Mouse (Mus musculus) right cerebral cortex, postnatal 4 days (tissue): ENCODE measurements around the gene Bbs1.
A peak's percentile ranks its signal among the peaks of the same experiment; 100 is the strongest.
"Not testable (repeated sequence)": the region's sequence is repeated elsewhere in the genome, so short reads cannot be mapped to it uniquely, and the experiment has no call there.

Experiments
- DNase-seq: peaks from one replicate; pipeline ENCODE4 v3.0.0-alpha.2; 2022

Bbs1 gene

DNA sequence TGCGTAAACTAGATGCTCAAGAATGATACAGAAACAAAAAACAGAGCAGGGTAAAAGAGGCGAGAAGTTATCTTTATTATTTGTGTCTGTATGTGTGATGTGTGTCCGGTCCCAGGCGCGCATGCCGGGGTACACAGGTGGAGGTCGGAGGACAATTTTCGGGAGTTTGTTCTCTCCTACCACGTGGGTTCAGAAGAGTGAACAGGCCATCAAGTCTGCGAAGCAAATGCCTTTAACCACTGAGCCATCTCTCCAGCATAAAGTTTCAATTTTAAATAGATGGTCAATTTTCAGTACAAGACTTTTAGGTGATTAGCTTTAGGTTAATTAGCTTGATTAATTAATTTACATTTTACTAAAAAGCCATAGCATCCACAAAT, 27.1 kb downstream of the Bbs1 start:
- DNase-seq, result no peak

DNA sequence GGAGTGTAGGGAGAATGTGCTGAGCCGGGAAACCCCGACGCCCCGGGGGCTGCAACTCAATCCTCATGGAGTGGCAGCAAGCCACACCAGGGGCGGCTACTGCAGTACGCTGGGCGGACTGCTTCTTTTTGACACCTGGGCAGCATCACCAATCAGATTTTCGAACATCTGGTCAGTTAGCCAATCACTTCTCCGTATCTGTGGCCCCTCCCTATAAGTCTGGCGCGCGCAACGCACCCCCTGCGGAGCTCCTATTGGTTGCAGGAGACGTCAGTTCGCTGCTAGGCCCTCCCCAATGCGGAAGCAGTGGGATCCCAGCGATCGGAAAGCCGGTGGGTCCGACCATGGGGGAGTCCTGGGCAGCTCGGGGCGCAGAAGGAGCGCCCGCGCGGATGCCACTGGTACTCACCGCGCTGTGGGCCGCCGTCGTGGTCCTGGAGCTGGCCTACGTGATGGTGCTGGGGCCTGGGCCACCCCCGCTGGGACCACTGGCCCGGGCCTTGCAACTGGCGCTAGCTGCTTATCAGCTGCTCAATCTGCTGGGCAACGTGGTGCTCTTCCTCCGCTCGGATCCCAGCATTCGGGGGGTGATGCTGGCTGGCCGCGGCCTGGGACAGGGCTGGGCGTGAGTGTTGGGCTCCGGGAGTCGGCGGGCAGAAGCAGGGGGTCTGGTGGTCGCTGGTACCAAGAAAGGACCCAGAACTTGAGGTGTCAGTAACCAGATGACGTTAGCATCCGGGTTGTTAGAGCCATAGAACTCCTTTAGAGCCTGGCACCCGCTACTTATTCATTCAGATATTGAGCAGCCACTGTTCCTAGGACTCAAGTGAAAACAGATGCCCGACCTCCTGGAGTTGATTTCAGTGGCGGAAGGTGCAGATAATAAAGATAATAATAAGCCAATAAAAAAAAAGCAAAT, 27.8 kb downstream of the Bbs1 start, which contains the start of gene Zdhhc24:
Gene Zdhhc24 (plus strand): TSS at position 264 of the 919 bp plus-strand sequence.
- peak; percentile 96 for DNase-seq

DNA sequence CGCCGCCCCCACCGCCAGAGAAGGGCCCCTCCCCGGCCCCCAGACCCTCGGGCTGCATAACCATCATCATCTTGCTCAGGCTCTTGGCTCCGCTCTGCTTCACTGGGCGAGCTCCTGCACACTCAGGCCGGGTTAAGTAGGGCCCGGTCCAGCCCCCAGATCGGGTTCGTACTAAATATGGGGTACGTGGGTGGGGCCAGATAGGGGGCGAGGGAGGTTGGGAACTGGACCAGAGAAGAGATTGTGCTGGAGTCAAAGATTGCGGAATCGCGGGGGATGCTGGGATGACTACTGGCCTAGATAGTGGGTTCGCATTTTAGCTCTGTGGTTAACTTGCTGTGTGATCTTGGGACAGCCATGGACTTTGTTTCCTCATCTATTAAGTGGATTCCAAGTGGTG, 28.6 kb downstream of the Bbs1 start, which contains the start of gene Actn3:
Gene Actn3 (minus strand): TSS at position 125 of the 400 bp plus-strand sequence.
- no peak for DNase-seq

DNA sequence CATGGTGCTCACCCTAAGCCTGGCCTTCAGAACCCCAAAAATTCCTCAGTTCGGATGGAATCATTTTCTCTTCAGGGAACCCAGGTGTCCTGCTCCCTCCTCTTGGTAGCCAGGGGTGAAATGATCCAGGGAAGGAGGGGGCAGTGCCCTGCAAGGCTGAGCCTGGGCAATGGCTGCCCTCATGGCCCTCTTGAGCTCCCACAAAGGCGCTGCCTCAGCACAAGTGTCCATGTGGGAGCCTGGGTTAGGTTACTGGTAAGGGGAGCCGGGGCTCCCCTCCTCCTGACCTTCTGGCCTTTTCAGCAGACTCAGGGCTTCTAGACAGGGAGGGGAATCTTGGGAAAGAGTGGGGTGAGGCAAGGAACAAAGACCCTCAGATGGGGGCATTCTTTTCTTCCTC, 29.7 kb downstream of the Bbs1 start:
- no peak for DNase-seq

DNA sequence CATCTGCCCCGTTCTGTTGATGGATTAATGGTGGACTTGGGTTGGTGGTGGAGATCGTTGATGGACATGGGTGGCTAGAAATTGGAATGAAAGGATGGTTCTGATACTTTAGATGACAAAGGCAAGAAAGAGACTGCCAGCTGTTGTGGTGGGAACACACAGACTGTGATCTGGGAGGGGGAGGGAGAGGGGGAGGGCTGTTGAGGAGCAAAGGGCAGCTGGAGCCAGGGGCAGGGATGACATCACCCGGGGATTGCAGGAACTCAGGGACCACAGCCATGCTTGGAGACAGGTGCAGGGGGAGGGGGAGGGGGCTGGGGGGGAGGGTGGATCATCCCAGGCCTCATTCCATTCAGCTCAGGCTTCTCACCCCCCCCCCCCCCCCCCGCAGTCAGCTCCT, 30.2 kb downstream of the Bbs1 start:
- no peak for DNase-seq

DNA sequence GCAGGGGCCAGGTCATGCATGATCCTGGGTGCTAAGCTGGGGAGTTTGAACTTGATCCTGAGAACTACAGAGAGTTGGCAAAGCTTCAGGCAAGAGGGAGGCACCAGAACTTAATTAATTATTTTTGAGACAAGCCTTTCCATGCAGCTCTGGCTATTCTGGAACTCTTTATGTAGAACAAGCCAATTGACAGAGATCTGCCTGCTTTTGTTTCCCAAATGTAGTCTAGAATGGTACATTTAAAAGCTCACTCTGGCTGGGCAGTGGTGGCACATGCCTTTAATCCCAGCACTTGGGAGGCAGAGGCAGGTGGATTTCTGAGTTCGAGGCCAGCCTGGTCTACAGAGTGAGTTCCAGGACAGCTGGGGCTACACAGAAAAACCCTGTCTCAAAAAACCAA, 31.8 kb downstream of the Bbs1 start:
- DNase-seq, result not testable (repeated sequence)

DNA sequence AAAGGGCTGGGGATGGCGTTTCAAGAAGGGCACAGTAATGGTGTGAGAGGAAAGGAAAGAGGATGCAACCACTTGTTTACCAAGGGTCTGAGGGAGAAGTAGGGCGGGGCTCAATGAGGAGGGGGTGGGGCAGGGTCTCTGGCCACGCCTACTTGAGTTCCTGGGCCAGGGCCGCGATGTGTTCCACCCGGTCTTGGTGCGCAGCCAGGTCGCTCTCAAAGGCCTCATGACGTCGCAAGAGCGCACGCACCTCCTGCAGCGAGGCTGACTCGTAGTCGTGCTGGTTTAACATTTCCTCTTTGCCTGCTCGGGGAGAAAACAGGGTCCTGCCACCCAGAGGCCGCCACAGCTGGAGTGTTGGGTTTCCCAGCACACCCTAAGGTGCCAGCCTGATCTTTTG, 41.3 kb downstream of the Bbs1 start:
- DNase-seq, result no peak

DNA sequence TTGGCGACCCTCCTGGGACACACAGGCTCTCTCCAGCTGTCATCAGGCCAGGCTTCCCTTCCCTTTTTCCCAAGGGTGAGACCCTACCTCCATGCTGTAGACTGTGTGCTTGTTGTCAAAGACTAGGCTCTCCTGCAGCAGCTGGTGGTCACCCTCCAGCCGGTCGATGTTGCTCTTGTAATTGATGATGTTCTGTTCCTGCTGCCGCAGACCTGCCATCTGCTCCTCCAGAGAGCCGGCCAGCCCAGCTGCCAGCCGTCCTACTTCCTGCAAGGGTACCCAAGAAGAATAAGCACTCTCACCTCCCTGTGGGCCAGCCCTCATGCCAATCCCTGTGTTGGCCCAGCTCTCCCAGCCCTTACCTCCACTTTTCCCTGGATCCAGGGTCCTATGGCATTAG, 43.4 kb downstream of the Bbs1 start:
- DNase-seq, result no peak

DNA sequence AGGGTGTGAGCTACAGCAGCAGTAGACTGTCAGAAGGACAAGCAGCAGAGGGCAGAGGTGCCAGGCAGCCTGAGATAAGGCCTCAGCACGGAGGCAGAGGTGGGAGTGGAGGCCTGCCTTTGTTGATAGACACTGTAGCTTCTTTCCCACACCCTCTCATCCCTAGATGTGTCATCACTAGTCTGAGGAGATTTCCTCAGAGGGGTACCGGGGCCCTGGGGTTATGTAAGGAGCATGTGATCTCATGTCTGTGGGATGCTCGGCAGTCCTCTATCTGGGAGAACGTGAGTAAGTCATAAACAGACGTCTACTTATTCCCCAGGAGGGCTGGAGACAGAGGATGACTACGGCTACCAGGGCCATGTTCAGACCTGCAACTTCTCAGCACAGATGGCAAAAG, 47.3 kb downstream of the Bbs1 start:
- no peak for DNase-seq

DNA sequence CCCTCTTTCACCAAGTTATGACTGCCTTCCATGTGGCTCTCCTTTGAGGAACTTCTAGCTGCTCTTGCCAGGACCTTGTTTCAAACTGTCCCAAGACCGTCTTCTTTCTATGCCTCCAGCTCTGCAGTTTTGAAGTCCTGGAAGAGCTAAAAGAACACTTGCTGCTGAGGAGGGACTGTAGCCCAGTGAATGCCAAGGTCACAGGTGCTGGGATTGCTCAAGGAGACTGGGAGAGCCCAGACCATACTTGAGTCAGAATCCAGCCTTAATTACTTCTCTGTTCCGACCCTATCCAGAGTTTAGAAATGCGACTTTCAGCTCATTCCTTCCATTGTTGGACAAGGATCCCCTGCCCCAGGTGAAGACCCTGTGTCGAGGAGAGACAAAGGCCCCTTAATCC, 50.5 kb downstream of the Bbs1 start:
- no peak for DNase-seq

DNA sequence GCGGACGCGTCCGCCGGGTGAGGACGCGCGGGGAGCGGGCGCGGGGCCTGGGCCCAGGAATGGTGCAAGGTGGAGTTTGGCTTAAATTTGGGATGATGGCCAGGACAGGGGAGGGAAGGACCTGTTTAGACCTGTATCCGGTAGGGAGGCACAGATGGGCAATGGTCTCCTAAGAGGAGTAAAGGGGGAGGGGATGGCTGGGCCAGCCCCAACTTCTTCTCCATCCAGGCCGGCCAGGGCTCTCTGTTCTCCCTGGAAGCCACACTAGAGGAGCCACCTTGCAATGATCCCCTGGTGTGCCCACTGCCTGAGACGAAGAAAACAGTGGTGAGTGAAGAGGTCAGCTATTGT, 51.0 kb downstream of the Bbs1 start:
- DNase-seq, result no peak

DNA sequence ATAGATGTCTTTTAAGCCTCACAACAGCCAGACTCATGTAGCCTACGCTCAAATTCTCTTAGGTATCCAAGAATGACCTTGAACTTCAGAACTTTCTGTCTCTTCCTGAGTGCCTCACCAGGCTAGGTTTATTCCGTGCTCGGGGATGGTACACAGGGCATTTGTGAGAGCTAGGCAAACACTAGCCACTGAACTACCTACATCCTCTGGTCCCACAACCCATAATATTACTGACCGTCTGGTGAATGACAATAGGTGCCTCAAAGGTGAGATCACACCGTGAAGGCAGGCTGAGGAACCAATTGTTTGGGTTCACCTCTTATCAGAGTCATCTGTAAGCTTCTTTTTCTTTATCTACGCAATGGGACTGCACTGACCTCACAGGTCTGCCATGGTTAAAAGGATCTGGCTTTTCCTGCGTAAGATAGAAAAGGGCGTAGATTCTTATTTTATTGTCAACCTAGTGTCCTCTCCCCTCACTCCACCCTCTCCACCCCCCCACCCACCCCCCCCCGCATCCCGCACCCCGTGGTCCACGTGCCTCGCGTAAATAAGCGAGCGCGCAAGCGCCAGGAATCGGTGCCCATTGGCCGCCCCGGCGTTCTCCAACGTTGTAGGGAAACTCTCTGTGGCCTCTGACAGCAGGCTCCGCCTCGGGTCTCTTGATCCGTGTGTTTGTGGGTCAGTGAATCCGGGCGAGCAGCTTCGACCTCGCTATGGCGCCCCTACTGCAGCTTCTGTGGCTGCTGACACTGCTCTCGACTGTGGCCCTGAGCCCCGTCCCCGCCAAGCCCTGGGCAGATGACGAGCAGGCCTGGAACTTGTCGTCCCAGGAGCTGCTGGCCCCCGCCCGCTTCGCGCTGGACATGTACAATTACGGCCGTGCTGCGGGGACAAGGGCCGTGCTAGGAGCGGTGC, 51.6 kb downstream of the Bbs1 start, which contains the start of gene Ctsf:
Gene Ctsf (plus strand): TSS at position 579 of the 918 bp plus-strand sequence.
- DNase-seq, result peak; percentile 85

DNA sequence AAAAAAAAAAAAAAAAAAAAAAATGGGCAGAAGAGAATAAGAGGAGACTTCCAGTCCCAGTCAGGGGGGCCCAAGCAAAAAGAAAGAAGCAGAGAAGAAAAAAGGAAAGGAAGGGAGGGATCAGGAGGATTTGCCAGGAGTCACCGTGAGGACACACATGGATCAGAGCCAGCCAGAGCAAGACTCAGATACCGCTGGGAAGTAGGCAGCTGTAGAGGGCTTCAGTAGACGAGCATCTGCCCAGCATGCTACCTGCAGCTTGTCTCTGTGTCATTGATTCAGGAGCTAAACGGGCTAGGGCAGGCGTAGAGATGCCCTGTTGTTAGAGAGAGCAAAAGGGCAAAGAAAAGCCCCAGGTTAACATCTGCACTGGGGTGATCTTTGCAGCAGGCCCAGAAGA, 56.1 kb downstream of the Bbs1 start:
- DNase-seq, result no peak

DNA sequence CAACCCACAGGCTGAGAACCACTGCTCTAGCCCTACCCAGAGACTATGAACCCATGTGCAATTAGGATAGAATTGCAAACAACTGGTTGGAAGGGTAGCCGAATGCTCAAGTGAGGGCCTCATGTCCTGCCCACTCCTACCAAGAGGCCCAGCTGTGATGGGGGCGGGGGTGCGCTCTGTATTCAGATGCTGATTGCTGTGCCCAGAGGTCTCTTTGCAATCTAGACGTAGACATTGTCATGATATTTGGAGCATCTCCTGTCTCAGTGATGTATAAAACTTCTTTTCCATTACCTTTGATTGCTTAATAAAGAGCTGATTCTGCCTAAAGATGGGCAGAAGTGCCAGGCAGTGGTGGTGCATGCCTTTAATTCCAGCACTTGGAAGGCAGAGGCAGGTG, 56.6 kb downstream of the Bbs1 start:
- no peak for DNase-seq

DNA sequence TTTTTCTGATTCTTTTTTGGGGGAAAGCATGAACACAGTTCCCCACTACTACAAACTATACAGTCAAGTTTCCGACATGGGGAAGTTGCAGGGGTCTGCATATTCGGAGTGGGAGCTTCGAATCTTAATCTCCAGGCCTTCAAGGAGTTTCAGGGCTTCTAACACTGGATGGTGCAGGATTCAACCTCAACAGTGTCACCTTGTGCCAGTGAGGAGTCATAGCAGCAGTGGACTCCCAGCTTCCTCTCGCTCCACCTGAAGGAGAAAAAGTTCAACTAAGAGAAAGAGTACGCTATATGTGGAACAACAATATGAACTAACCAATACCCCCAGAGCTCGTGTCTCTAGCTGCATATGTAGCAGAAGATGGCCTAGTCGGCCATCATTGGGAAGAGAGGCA, 58.9 kb downstream of the Bbs1 start:
- DNase-seq, result no peak

DNA sequence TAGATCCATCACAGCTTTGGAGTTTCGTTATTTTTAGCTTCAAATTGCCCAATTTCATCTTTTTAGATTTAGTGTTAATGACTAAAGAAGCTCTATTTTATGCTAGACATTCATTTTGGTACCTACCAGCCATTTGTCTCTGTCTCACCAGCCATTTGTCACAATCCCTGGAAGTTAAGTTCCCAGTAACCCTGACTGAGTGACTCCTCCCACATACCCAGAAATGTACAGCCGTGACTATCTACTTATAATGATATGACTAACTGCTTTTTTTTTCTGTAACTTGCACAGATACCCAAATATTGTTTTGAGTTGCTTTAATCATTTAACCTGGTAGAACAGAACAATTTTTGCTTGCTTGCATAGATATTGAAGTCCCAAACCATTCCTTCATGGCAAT, 60.6 kb downstream of the Bbs1 start:
- no peak for DNase-seq

DNA sequence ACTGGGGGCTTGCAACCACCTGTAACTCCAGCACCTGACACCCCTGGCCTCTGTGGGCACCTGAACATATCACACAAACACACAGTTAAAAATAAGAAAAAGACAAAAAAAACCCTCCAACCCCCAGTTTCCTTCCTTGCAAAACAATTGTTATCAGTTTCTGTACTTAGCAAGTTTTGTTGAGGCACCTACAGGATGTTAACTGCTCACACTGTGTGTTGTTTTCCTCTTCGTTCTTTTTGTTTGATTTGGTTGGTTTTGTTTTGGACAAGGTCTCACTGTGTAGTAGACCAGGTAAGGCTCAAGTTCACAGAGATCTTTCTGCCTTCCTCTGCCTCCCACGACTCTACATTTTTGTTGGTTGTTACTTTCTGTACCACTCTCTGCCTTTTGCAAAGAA, 63.8 kb downstream of the Bbs1 start:
- no peak for DNase-seq

DNA sequence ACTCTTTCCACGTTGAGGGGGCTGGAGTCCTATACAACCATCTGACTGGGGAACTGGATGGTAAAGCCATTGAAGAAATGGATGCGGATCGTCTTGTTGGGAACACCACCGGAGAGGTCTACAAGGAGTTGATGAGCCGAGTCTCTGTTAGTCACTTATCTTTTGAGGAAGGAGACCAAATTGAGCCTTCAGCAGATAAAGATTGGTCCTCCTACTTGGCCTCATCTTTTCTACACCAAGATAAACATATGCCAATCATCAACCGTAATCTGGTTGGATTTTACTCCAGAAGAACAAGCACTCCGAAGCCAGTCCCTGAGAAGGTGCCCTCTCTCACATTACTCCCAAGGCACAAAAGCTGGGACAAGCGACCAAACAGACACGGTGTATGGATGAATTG, 65.6 kb downstream of the Bbs1 start:
- DNase-seq, result no peak

DNA sequence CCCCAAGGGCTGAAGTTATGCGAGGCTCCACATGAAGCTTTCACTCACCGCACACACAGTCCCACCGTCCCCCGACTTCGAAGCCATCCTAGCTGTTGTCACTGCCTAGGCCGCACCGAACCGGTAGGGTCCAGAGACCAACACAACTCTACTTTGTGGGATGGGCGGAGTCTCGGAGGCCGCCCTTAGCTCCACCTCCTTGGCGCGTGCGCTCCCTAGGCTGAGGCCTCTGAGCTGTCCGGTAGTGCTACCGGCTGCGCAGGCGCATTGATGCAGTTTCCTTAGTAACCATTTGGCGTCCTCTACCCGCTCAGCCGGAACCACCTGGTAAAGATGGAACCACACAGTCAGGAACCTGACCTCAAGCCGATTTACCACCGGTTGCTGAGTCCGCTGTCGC, 67.3 kb downstream of the Bbs1 start, which contains the start of the genes Ccs and Ccdc87:
Gene Ccs (minus strand): TSS at position 184 of the 400 bp plus-strand sequence.
Gene Ccdc87 (plus strand): TSS at position 218 of the 400 bp plus-strand sequence.
- peak; percentile 93 for DNase-seq

DNA sequence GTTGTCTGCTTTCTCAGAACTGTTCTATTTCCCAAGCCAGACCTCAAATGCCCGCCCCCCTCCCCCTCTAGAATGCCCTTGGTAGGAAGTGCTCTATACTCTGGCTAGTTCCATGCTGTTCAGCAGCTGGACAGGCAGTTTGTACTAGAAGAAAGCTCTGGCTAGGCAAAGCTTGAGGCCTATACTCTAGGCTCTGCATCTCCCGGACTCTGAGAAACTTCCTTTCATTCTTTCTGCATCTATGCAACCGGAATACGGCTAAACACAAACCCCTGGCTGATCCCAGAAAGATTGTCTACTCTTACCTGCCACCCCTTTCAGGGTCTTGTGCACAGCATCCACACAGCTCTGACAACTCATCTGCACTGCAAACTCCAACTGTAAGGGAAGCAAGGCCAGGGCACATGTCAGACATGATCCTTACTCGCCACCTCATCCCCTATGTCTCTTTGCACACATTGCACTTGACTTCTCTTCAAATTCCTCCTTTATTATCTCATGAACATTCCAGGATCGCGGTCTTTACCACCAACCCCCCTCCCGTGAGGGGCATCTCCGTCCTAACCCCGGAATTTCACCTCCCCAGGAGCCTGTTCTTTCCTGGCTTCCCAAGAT, 67.8 kb downstream of the Bbs1 start:
- no peak for DNase-seq

DNA sequence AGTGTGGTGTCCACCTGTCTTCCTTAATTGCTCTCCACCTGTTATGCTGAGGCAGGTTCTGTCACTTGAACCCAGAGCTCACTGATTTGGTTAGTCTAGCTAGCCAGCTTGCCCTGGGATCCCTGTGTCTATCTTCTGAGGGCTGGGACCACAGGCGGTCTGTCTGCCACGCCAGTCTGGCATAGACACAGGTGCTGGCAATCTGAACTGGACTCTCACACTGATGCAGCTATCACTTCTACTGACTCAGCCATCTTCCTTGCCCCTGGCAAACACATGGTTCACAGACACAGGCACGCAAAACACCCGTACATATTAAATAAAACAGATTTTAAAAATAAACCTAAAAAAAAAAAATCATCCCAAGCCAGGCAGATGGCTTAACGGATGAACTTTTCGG, 69.4 kb downstream of the Bbs1 start:
- DNase-seq, result no peak
